Mouse (Mus musculus): ENCODE data around the gene Nudt17. TPM values are rescaled to one million over a fixed set of nuclear protein-coding genes. Genes with fewer than 3 reads are reported as not detected.

The Nudt17 gene
- total and polyA plus RNA-seq, 3 experiments = 0.21 to 1.9 (median 1.0) TPM

DNA sequence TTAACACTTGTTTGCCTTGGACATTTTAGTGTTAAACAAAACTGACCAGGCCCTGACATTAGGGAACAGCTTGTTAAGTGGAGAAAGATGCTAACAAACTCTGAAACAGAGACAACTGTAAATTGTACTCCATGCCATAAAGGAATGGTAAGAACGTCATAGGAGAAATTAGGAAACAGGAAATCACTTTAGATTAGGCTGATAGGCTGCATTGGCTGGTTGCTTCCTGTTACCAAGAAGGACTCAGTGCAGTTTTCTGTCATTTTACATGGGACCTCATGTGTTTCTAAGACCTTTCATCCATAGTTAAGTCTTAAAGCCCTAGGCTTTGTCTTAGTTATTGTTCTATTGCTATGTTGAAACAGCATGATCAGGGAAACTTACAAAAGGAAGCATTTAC, 38.5 kb upstream of the Nudt17 start:
- dilution Hi-C loops (cut with MboI; ENCODE audit: extremely low pct_ligation_motif_present, extremely low pct_unique_long_range_greater_than_20kb, low sequenced_read_pairs) = no loop called here
- DNase-seq (ENCODE audit: extremely low read depth) = no peak
- H3K36me3 ChIP-seq (replicated peaks in 1 of 2; ENCODE audit: control insufficient read depth in 1 of 2, insufficient read depth in 1 of 2, low read length in 1 of 2) = peaks cover 0 to 31% of the 10 kb centered on the region in 2 experiments

DNA sequence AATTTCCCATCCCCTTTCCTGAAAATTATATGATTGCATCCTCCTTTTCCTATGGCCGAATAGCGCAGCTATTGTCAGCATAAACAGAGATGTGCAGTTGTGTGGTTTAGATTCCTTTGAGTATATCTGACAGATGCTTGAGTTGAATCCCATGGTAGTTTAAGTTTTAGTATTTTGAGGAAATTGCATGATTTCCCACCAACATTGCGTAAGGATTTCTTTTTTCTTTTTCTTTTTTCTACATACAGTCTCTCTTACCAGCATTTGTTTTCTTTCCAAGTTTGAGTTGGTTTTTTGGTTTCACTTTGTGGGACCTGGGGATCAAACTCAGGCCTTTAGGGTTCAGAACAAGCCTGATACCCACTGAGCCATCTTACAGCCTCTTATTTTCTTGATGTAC, 36.0 kb upstream of the Nudt17 start:
- Histone ChIP-seq H3K27ac (ENCODE audit: insufficient read depth, low read depth) (no peak overlapping the region), H3K79me2 (replicated peaks; ENCODE audit: control insufficient read depth, extremely low read depth, insufficient read depth, poor library complexity, severe bottlenecking) (peaks cover 7% of the 10 kb centered on the region; the same call in 1 of the 2 replicates), H3K27me3 (replicated peaks) (no peaks in the 10 kb centered on the region), H3K4me3 (replicated peaks in 1 of 3; ENCODE audit: low read depth in 2 of 3, low read length in 2 of 3, poor library complexity in 1 of 3) (no peak overlapping the region), H3K4me2 (ENCODE audit: insufficient read depth, low read depth, poor library complexity, severe bottlenecking) (no peak overlapping the region), H3K9ac (ENCODE audit: insufficient read depth, low read depth) (no peak overlapping the region), H3K36me3 (replicated peaks in 1 of 2; ENCODE audit: control insufficient read depth in 1 of 2, insufficient read depth in 1 of 2, low read length in 1 of 2) (peaks cover 0 to 33% of the 10 kb centered on the region in 2 experiments), H3K9me3 (replicated peaks; ENCODE audit: low read length) (no peaks in the 10 kb centered on the region), H3K4me1 (ENCODE audit: control insufficient read depth in 1 of 2, insufficient read depth in 2 of 2) (peaks cover 0 to 3% of the 10 kb centered on the region in 2 experiments; a peak in 1 of 4 replicates)
- dilution Hi-C loops (cut with MboI; ENCODE audit: extremely low pct_ligation_motif_present, extremely low pct_unique_long_range_greater_than_20kb, low sequenced_read_pairs) = no loop called here
- no peak for DNase-seq (ENCODE audit: extremely low read depth)
- in situ Hi-C loops (cut with MboI; ENCODE audit: low pct_ligation_motif_present, low pct_unique_long_range_greater_than_20kb, low sequenced_read_pairs) = no loop called here
- TF ChIP-seq ZMIZ1 (IDR thresholded peaks at IDR 0.05; ENCODE audit: low read depth, low read length) = no peak
- TF ChIP-seq CHD2 (IDR thresholded peaks at IDR 0.05; ENCODE audit: low read length) = no peak
- TF ChIP-seq MEF2A (IDR thresholded peaks at IDR 0.05; ENCODE audit: borderline replicate concordance, low read depth, low read length) = no peak
- TF ChIP-seq CHD1 (IDR thresholded peaks at IDR 0.05; ENCODE audit: low read depth, low read length) = no peak
- no peak for TF ChIP-seq USF1 (IDR thresholded peaks at IDR 0.05; ENCODE audit: low read depth, low read length)
- TF ChIP-seq NRF1 (IDR thresholded peaks at IDR 0.05; ENCODE audit: low read depth, low read length) = no peak
- no peak for TF ChIP-seq PAX5 (IDR thresholded peaks at IDR 0.05; ENCODE audit: low read length)

More for the DNA sequence above, 38.5 kb upstream of the Nudt17 start:
- TF ChIP-seq ETS1 (conservative IDR thresholded peaks at IDR 0.05; ENCODE audit: low read depth, low read length) = no peak
- TF ChIP-seq MAX (IDR thresholded peaks at IDR 0.05; ENCODE audit: low read length) = no peak
- TF ChIP-seq E2F4 (IDR thresholded peaks at IDR 0.05; ENCODE audit: insufficient replicate concordance, low read depth, low read length) = no peak
- TF ChIP-seq HCFC1 (IDR thresholded peaks at IDR 0.05; ENCODE audit: low read depth, low read length) = no peak
- TF ChIP-seq CHD2 (IDR thresholded peaks at IDR 0.05; ENCODE audit: low read length) = no peak
- TF ChIP-seq NELFE (IDR thresholded peaks at IDR 0.05; ENCODE audit: low read depth, low read length) = no peak
- TF ChIP-seq POLR2AphosphoS2 (IDR thresholded peaks at IDR 0.05; ENCODE audit: low read depth, low read length) = no peak
- TF ChIP-seq IRF4 (IDR thresholded peaks at IDR 0.05; ENCODE audit: low read depth, low read length) = no peak
- TF ChIP-seq MEF2A (IDR thresholded peaks at IDR 0.05; ENCODE audit: borderline replicate concordance, low read depth, low read length) = no peak
- no peak for TF ChIP-seq ZMIZ1 (IDR thresholded peaks at IDR 0.05; ENCODE audit: low read depth, low read length)
- TF ChIP-seq MXI1 (IDR thresholded peaks at IDR 0.05; ENCODE audit: low read depth, low read length) = no peak
- no peak for TF ChIP-seq POLR2A (IDR thresholded peaks at IDR 0.05; ENCODE audit: low read depth, low read length)
- TF ChIP-seq SMC3 (IDR thresholded peaks at IDR 0.05; ENCODE audit: low read depth, low read length) = no peak
- TF ChIP-seq JUN (IDR thresholded peaks at IDR 0.05; ENCODE audit: insufficient read depth, low read depth, low read length) = no peak
- no peak for TF ChIP-seq ELF1 (IDR thresholded peaks at IDR 0.05; ENCODE audit: low read depth, low read length)
- TF ChIP-seq RCOR1 (conservative IDR thresholded peaks at IDR 0.05; ENCODE audit: low read depth, low read length) = no peak
- no peak for TF ChIP-seq MAZ (IDR thresholded peaks at IDR 0.05; ENCODE audit: low read depth, low read length)
- TF ChIP-seq MYC (IDR thresholded peaks at IDR 0.05; ENCODE audit: low read depth, low read length) = no peak
- Histone ChIP-seq H3K9me3 (replicated peaks; ENCODE audit: low read length) (no peaks in the 10 kb centered on the region), H3K4me3 (replicated peaks in 1 of 3; ENCODE audit: low read depth in 2 of 3, low read length in 2 of 3, poor library complexity in 1 of 3) (no peak overlapping the region), H3K79me2 (replicated peaks; ENCODE audit: control insufficient read depth, extremely low read depth, insufficient read depth, poor library complexity, severe bottlenecking) (peaks cover 9% of the 10 kb centered on the region; the same call in 1 of the 2 replicates), H3K27ac (ENCODE audit: insufficient read depth, low read depth) (no peak overlapping the region), H3K9ac (ENCODE audit: insufficient read depth, low read depth) (no peak overlapping the region), H3K27me3 (replicated peaks) (no peaks in the 10 kb centered on the region), H3K4me2 (ENCODE audit: insufficient read depth, low read depth, poor library complexity, severe bottlenecking) (no peak overlapping the region), H3K4me1 (ENCODE audit: control insufficient read depth in 1 of 2, insufficient read depth in 2 of 2) (no peaks in the 10 kb centered on the region)
- in situ Hi-C loops (cut with MboI; ENCODE audit: low pct_ligation_motif_present, low pct_unique_long_range_greater_than_20kb, low sequenced_read_pairs) = no loop called here

Data from CH12.LX (cell line).